Mouse (Mus musculus): ENCODE results near the gene Clec16a. TPM values are rescaled to one million over a fixed set of nuclear protein-coding genes. Genes with fewer than 3 reads are reported as not detected.

The Clec16a gene
- polyA plus RNA-seq, 1 experiment: 15.7 TPM

DNA sequence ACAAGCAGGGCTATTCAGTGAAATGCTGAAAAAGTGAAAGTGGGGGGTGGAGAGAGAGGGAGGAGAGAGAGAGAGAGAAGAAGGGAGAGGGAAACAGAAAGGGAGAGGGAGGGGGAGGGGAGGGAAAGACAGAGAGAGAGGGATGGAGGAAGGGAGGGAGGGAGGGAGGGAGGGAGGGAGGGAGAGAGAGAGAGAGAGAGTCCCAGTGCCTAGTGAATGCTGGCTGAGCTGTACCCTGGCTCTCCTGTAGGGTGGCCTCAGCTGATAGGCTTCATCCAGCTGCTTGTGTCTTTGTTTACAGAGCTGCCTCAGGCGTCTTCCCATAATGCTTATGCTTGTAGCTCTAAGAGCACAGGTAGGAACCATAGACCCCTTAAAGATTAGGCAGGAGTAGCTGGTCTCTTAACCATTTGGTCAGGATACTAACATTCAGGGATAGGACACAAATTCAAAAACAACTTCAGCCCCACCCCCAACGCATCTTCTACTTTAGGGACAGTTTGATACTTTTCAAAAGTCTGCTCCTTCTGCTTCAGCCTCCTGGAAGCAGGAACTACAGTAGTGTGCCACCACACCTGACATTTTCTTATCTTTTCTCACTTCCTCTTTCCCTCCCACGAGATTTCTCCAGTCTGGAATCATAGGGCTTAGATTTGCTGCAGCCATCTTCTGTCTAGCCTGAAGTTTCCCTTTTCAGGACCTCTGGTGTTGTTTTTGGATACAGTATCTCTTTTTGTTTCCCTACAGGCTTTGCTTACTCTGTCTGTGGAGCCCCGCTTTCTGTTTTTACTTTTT is 225.6 kb downstream of the Clec16a start:
- 59% methylated on average over 4 of the region's 4 CpGs for WGBS
- no peaks in the 10 kb centered on the region for H3K4me1 ChIP-seq (ENCODE audit: control insufficient read depth, insufficient read depth, low read length)
- H3K36me3 ChIP-seq (ENCODE audit: control insufficient read depth, insufficient read depth, low read length): no peaks in the 10 kb centered on the region
- DNase-seq: no peak
- H3K27me3 ChIP-seq (replicated peaks; ENCODE audit: control insufficient read depth, insufficient read depth, low read length): no peaks in the 10 kb centered on the region
- H3K4me3 ChIP-seq (ENCODE audit: insufficient read depth, low read depth, low read length): no peak overlapping the region
- H3K27ac ChIP-seq (ENCODE audit: insufficient read depth, low read depth, low read length): no peak overlapping the region
- TF ChIP-seq CTCF (conservative IDR thresholded peaks at IDR 0.05; ENCODE audit: insufficient read depth, insufficient read length, low read depth, low read length): no peak
- no peak for TF ChIP-seq POLR2A (IDR thresholded peaks at IDR 0.05; ENCODE audit: low read depth, low read length)

DNA sequence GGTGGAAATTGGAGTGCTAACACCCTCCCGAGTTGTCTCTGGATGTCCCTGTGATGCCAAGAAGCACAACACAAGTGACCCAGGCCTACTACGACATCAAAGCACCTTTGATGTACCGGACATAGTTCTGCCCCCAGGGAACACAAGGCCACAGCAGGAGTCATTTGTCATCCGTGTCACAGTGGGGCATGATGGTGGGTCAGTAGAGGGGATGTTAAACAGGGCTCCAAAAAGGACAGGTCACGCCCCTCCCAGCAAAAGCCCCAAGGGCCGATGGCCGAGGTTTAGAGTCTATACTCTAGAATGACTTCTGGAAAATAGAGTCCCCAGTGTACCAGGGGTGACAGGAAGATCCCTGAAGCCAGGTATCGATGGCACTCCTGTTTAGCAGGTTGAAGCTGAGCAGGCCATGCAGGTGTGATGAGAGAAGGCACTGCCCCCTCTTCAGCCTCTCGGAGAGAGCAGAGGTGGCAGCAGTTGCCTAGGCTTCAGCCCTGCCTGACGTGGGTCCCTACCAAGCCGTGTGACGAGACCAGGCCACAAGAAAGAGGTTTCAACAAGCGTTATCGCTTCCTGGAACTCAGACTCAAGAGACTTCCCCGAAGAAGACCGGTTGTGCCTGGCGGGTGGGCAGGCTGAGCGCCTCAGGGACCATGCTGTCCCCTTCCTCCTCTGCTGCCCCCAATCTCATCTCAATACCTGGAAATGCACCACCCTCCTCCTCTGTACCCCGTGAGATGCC is 226.8 kb downstream of the Clec16a start:
- no peak for TF ChIP-seq CTCF (conservative IDR thresholded peaks at IDR 0.05; ENCODE audit: insufficient read depth, insufficient read length, low read depth, low read length)
- no peak overlapping the region for H3K4me3 ChIP-seq (ENCODE audit: insufficient read depth, low read depth, low read length)
- H3K27ac ChIP-seq (ENCODE audit: insufficient read depth, low read depth, low read length): no peak overlapping the region
- no peaks in the 10 kb centered on the region for H3K27me3 ChIP-seq (replicated peaks; ENCODE audit: control insufficient read depth, insufficient read depth, low read length)
- no peaks in the 10 kb centered on the region for H3K36me3 ChIP-seq (ENCODE audit: control insufficient read depth, insufficient read depth, low read length)
- no peaks in the 10 kb centered on the region for H3K4me1 ChIP-seq (ENCODE audit: control insufficient read depth, insufficient read depth, low read length)
- 86% methylated on average over 19 of the region's 19 CpGs for WGBS
- no peak for DNase-seq

DNA sequence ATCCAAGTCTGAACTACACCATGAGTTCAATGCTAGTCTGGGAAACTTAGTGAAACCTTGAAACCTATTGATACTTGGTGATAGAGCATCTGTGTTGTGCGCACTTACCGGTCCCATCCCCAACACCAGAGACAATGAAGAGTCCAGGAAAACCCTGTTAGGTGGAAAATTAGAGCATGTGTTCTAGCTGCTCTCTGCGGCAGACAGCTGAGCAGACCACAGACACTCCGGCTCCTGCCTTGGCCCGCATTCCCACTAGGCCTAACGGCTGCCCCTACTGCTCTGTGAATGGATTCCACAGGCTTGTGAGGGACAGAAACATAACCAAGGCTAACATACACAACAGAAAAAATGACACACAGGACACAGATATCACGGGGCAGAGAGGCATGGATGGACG is 228.4 kb downstream of the Clec16a start:
- 95% methylated on average over 8 of the region's 8 CpGs for WGBS
- TF ChIP-seq CTCF (conservative IDR thresholded peaks at IDR 0.05; ENCODE audit: insufficient read depth, insufficient read length, low read depth, low read length): no peak
- no peak for TF ChIP-seq POLR2A (IDR thresholded peaks at IDR 0.05; ENCODE audit: low read depth, low read length)

DNA sequence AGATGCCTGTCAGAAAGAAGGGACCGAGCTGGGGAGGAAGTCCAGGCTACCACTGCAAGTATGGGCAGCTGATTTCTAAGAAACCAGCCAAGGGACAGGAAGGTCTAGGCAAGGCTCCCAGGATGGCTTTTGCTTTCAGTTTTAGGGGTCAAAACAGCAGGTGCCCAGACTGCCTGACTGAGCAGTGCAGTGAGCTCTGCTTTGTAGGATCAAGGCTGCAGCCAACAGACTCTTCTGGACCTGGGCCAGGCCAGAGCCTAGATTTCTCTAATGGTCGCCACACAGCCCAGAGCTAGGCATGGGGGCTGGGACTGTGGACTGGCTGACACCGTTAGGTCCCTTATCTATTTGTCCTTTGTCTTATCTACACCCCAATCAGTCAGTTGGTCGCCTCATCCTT is 229.6 kb downstream of the Clec16a start:
- no peak for TF ChIP-seq POLR2A (IDR thresholded peaks at IDR 0.05; ENCODE audit: low read depth, low read length)
- TF ChIP-seq CTCF (conservative IDR thresholded peaks at IDR 0.05; ENCODE audit: insufficient read depth, insufficient read length, low read depth, low read length): no peak
- no peak overlapping the region for H3K27ac ChIP-seq (ENCODE audit: insufficient read depth, low read depth, low read length)
- H3K4me1 ChIP-seq (ENCODE audit: control insufficient read depth, insufficient read depth, low read length): no peaks in the 10 kb centered on the region
- H3K4me3 ChIP-seq (ENCODE audit: insufficient read depth, low read depth, low read length): no peak overlapping the region
- 77% methylated on average over 4 of the region's 4 CpGs for WGBS
- no peak for DNase-seq
- no peaks in the 10 kb centered on the region for H3K36me3 ChIP-seq (ENCODE audit: control insufficient read depth, insufficient read depth, low read length)
- H3K27me3 ChIP-seq (replicated peaks; ENCODE audit: control insufficient read depth, insufficient read depth, low read length): no peaks in the 10 kb centered on the region

More for the DNA sequence above, 228.4 kb downstream of the Clec16a start:
- H3K4me1 ChIP-seq (ENCODE audit: control insufficient read depth, insufficient read depth, low read length): no peaks in the 10 kb centered on the region
- no peak overlapping the region for H3K27ac ChIP-seq (ENCODE audit: insufficient read depth, low read depth, low read length)
- H3K36me3 ChIP-seq (ENCODE audit: control insufficient read depth, insufficient read depth, low read length): no peaks in the 10 kb centered on the region
- no peaks in the 10 kb centered on the region for H3K27me3 ChIP-seq (replicated peaks; ENCODE audit: control insufficient read depth, insufficient read depth, low read length)
- no peak overlapping the region for H3K4me3 ChIP-seq (ENCODE audit: insufficient read depth, low read depth, low read length)
- no peak for DNase-seq

DNA sequence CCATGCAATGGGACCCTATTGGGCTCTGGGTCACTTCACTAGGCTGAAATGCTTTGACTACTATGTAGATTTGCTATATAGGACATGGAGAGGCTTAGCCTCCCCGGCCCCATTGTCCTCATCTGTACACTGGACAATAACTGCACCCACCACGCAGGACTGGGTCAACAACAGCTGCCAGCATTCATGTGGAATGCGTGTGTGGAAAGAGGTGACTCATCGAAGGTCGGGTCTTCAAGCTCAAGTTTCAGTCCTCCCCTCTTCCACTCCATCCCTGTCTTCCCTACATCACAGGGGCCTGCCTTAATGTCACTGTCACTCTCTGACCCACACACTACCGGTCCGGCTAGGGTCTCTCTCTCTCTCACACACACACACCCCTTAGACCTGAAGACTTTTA is 231.2 kb downstream of the Clec16a start:
- Histone ChIP-seq H3K27me3 (replicated peaks; ENCODE audit: control insufficient read depth, insufficient read depth, low read length) (no peaks in the 10 kb centered on the region), H3K4me1 (ENCODE audit: control insufficient read depth, insufficient read depth, low read length) (no peaks in the 10 kb centered on the region), H3K4me3 (ENCODE audit: insufficient read depth, low read depth, low read length) (no peak overlapping the region), H3K27ac (ENCODE audit: insufficient read depth, low read depth, low read length) (no peak overlapping the region), H3K36me3 (ENCODE audit: control insufficient read depth, insufficient read depth, low read length) (no peaks in the 10 kb centered on the region)
- 44% methylated on average over 7 of the region's 7 CpGs for WGBS
- no peak for DNase-seq
- TF ChIP-seq CTCF (conservative IDR thresholded peaks at IDR 0.05; ENCODE audit: insufficient read depth, insufficient read length, low read depth, low read length) (no peak), POLR2A (IDR thresholded peaks at IDR 0.05; ENCODE audit: low read depth, low read length) (no peak)

DNA sequence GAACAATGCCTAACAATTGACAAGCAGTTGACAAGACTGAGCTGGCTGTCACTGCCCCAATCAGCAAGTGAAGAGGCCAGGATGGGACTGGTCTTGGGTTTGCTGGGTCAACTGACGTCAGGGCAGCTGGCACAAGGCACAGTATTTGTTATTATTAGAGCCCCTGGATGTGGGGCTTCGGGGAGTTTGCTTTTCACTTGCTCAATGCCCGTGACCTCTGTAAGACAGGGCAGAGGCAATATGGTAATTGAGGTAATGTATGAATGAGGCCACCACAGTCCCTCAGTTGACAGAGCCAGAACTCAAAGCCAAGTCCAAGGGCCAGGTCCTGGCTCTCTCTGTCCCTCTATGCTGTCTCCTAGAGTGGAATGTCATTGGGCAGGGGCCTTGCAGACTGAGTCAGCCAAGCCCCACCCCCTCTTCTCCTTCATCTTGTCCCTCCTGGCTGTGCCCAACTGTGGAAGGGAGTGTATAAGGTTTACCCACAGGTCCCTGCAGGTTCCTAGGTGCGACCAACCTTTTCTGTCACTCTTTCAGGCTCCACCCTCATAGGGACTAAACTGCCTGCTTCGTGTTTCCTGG is 232.5 kb downstream of the Clec16a start:
- no peaks in the 10 kb centered on the region for H3K4me1 ChIP-seq (ENCODE audit: control insufficient read depth, insufficient read depth, low read length)
- WGBS: 84% methylated on average over 5 of the region's 5 CpGs
- no peak overlapping the region for H3K27ac ChIP-seq (ENCODE audit: insufficient read depth, low read depth, low read length)
- no peak for TF ChIP-seq CTCF (conservative IDR thresholded peaks at IDR 0.05; ENCODE audit: insufficient read depth, insufficient read length, low read depth, low read length)
- no peak for TF ChIP-seq POLR2A (IDR thresholded peaks at IDR 0.05; ENCODE audit: low read depth, low read length)
- H3K4me3 ChIP-seq (ENCODE audit: insufficient read depth, low read depth, low read length): no peak overlapping the region
- H3K36me3 ChIP-seq (ENCODE audit: control insufficient read depth, insufficient read depth, low read length): no peaks in the 10 kb centered on the region
- no peak for DNase-seq
- no peaks in the 10 kb centered on the region for H3K27me3 ChIP-seq (replicated peaks; ENCODE audit: control insufficient read depth, insufficient read depth, low read length)

DNA sequence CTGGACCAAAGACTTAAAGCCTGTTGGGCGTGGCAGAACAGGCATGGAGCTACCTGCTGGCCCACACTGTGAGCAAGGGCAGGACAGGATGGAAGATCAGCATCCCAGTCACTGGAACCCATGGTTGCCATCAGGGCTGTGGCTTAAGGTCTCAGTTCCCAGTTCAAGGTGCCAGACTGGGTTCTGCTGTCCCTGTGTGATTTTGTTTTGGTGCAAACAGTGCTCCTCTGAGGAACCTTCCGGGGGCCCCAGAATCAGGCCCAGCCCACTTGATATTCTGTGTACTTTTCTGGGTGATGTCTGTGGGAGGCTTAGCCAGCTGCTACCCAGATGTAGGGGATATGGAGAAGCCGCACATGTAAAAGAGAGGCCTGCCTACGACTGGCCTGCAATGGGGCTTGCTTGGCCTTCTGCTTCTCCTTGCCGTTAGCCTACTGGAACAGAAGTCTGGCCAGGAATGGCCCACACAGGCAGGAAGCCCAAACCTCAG is 235.5 kb downstream of the Clec16a start:
- no peaks in the 10 kb centered on the region for H3K36me3 ChIP-seq (ENCODE audit: control insufficient read depth, insufficient read depth, low read length)
- no peak overlapping the region for H3K27ac ChIP-seq (ENCODE audit: insufficient read depth, low read depth, low read length)
- no peaks in the 10 kb centered on the region for H3K4me1 ChIP-seq (ENCODE audit: control insufficient read depth, insufficient read depth, low read length)
- DNase-seq: no peak
- no peak for TF ChIP-seq CTCF (conservative IDR thresholded peaks at IDR 0.05; ENCODE audit: insufficient read depth, insufficient read length, low read depth, low read length)
- TF ChIP-seq POLR2A (IDR thresholded peaks at IDR 0.05; ENCODE audit: low read depth, low read length): no peak
- no peak overlapping the region for H3K4me3 ChIP-seq (ENCODE audit: insufficient read depth, low read depth, low read length)
- 86% methylated on average over 5 of the region's 5 CpGs for WGBS
- no peaks in the 10 kb centered on the region for H3K27me3 ChIP-seq (replicated peaks; ENCODE audit: control insufficient read depth, insufficient read depth, low read length)

Measured in kidney, adult 2 months (tissue).